Mouse (Mus musculus) C2C12 (cell line): ENCODE data around the gene 6330409D20Rik. TPM values are rescaled to one million over a fixed set of nuclear protein-coding genes. Genes with fewer than 3 reads are reported as not detected.

Experiments
- H3K27me3 ChIP-seq: one replicate; pipeline ENCODE4 v1.6.1; 2011; ENCODE audit not compliant: control insufficient read depth, insufficient read depth, insufficient read length
- H3K36me3 ChIP-seq: one replicate; pipeline ENCODE4 v1.6.1; 2011; ENCODE audit not compliant: control insufficient read depth, insufficient read depth
- H3K4me3 ChIP-seq: one replicate; pipeline ENCODE4 v1.5.1; 2011; ENCODE audit warnings: mild to moderate bottlenecking, control low read depth; ENCODE audit not compliant: poor library complexity, insufficient read depth, severe bottlenecking
- H3K79me2 ChIP-seq: one replicate; pipeline ENCODE4 v1.6.1; 2011; ENCODE audit not compliant: control insufficient read depth, insufficient read depth
- H3K79me3 ChIP-seq: one replicate; pipeline ENCODE4 v1.6.1; 2011; ENCODE audit warnings: low read depth, control low read depth
- H3ac ChIP-seq: one replicate; pipeline ENCODE3; 2011; ENCODE audit warnings: low read depth; ENCODE audit not compliant: control insufficient read depth, insufficient read length
- CEBPB ChIP-seq: IDR thresholded peaks from one replicate; pipeline ENCODE4 v1.6.1; 2011; ENCODE audit warnings: low read depth, mild to moderate bottlenecking, control low read depth, moderate library complexity
- CTCF ChIP-seq: IDR thresholded peaks from one replicate; pipeline ENCODE4 v1.5.1; 2011; ENCODE audit not compliant: control insufficient read depth, insufficient read depth, insufficient read length
- FOSL1 ChIP-seq: IDR thresholded peaks from one replicate; pipeline ENCODE4 v1.8.0; 2011; ENCODE audit warnings: mild to moderate bottlenecking, low read length; ENCODE audit not compliant: poor library complexity, insufficient read depth, severe bottlenecking
- MAX ChIP-seq: IDR thresholded peaks from one replicate; pipeline ENCODE4 v1.6.1; 2011; ENCODE audit warnings: mild to moderate bottlenecking, control low read depth
- MYOD1 ChIP-seq: IDR thresholded peaks from one replicate; pipeline ENCODE4 v1.6.1; 2011; ENCODE audit warnings: low read depth; ENCODE audit not compliant: control insufficient read depth, insufficient read length
- MYOG ChIP-seq: IDR thresholded peaks from one replicate; pipeline ENCODE4 v1.6.1; 2011; ENCODE audit not compliant: control insufficient read depth, insufficient read length; ENCODE audit errors: extremely low read depth
- USF1 ChIP-seq: IDR thresholded peaks from one replicate; pipeline ENCODE4 v1.6.1; 2011; ENCODE audit warnings: low read depth, mild to moderate bottlenecking, control low read depth, moderate library complexity
- polyA plus RNA-seq: library from polyadenylated mRNA; unstranded; fragments of >200 nt; fragmentation: generic; extraction: Trizol; gene quantifications from one replicate; pipeline ENCODE4 v1.2.1, GENCODE M21; 2012; ENCODE audit warnings: missing spikeins

Gene 6330409D20Rik
- polyA plus RNA-seq, 1 experiment, result not detected

GRCm38 (mm10) chr2:32720053-32720452, 20.8 kb downstream of the 6330409D20Rik start:
- no peaks in the 10 kb centered on the region for H3K36me3 ChIP-seq
- no peaks in the 10 kb centered on the region for H3K79me3 ChIP-seq
- H3K27me3 ChIP-seq, result no peaks in the 10 kb centered on the region
- no peak overlapping the region for H3ac ChIP-seq
- no peaks in the 10 kb centered on the region for H3K79me2 ChIP-seq
- TF ChIP-seq MAX (no peak), FOSL1 (no peak), USF1 (no peak)
- no peak overlapping the region for H3K4me3 ChIP-seq

GRCm38 (mm10) chr2:32718761-32719160, 22.1 kb downstream of the 6330409D20Rik start:
- no peaks in the 10 kb centered on the region for H3K27me3 ChIP-seq
- no peaks in the 10 kb centered on the region for H3K36me3 ChIP-seq
- H3K79me3 ChIP-seq, result no peaks in the 10 kb centered on the region
- H3K4me3 ChIP-seq, result no peak overlapping the region
- no peak for TF ChIP-seq CTCF
- H3ac ChIP-seq, result no peak overlapping the region
- H3K79me2 ChIP-seq, result no peaks in the 10 kb centered on the region

- no peaks in the 10 kb centered on the region for H3K27me3 ChIP-seq
- TF ChIP-seq FOSL1 (peak; percentile 70), USF1 (peak; percentile 86), CTCF (no peak), MYOG (no peak), CEBPB (peak; percentile 74), MYOD1 (peak; percentile 87), MAX (peak; percentile 84)
- H3K79me3 ChIP-seq, result peaks cover 23% of the 10 kb centered on the region
- H3K36me3 ChIP-seq, result peaks cover 17% of the 10 kb centered on the region
- no peak overlapping the region for H3K4me3 ChIP-seq
- no peak overlapping the region for H3ac ChIP-seq
- H3K79me2 ChIP-seq, result peaks cover 27% of the 10 kb centered on the region
Measured at GRCm38 (mm10) chr2:32714987-32715425, 25.8 kb downstream of the 6330409D20Rik start.

GRCm38 (mm10) chr2:32714117-32714986, 26.5 kb downstream of the 6330409D20Rik start:
- peaks cover 29% of the 10 kb centered on the region for H3K79me3 ChIP-seq
- no peaks in the 10 kb centered on the region for H3K27me3 ChIP-seq
- H3K36me3 ChIP-seq, result peaks cover 24% of the 10 kb centered on the region
- no peak overlapping the region for H3ac ChIP-seq
- H3K79me2 ChIP-seq, result peaks cover 33% of the 10 kb centered on the region
- no peak for TF ChIP-seq CTCF
- TF ChIP-seq CEBPB, result no peak
- no peak for TF ChIP-seq MYOG
- TF ChIP-seq FOSL1, result no peak
- TF ChIP-seq USF1, result no peak
- no peak for TF ChIP-seq MYOD1
- TF ChIP-seq MAX, result no peak
- H3K4me3 ChIP-seq, result no peak overlapping the region

GRCm38 (mm10) chr2:32712934-32713817, 27.6 kb downstream of the 6330409D20Rik start, which contains the start of gene Cdk9:
Gene Cdk9 (minus strand): TSS chr2:32713076.
- TF ChIP-seq MYOG (no peak), MAX (no peak), FOSL1 (no peak), MYOD1 (no peak), USF1 (no peak), CEBPB (no peak), CTCF (peak; percentile 99)
- peak within 1 kb of the TSS; percentile 96 for H3K4me3 ChIP-seq
- peaks cover 45% of the 10 kb centered on the region for H3K79me2 ChIP-seq
- H3K79me3 ChIP-seq, result peaks cover 35% of the 10 kb centered on the region
- H3K27me3 ChIP-seq, result no peaks in the 10 kb centered on the region
- peak within 1 kb of the TSS; percentile 93 for H3ac ChIP-seq
- peaks cover 36% of the 10 kb centered on the region for H3K36me3 ChIP-seq
